Mouse (Mus musculus): Measurements from ENCODE around the gene Dmgdh. TPM values are rescaled to one million over a fixed set of nuclear protein-coding genes. Genes with fewer than 3 reads are reported as not detected.

The Dmgdh gene
- polyA plus RNA-seq, 1 experiment from 2014 or later = 0.36 TPM

DNA sequence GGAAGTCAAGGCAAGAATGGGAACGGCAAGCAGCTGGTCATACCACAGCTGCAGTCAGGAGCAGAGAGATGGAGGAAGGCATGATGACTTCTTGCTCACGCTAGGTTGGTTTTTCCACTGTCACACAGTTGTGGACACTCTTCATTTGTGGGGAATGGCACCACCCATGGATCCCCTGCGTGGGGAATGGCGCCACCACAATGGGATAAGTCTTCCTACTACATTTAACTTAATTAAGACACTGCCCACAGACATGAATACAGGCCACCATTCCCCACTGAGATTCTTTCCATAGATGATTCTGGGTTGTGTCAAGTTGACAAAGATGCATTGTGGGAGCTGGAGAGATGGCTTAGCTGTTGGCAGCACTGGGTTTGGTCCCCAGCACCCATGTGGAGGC, 38.1 kb downstream of the Dmgdh start:
- ATAC-seq (ENCODE audit: low FRiP score) = no peak
- Histone ChIP-seq H3K4me3 (no peak overlapping the region), H3K9ac (no peak overlapping the region), H3K4me2 (replicated peaks) (no peak overlapping the region), H3K27ac (no peak overlapping the region), H3K4me1 (no peaks in the 10 kb centered on the region), H3K9me3 (replicated peaks) (no peaks in the 10 kb centered on the region), H3K27me3 (no peaks in the 10 kb centered on the region), H3K36me3 (no peaks in the 10 kb centered on the region)
- WGBS = 92% methylated on average over 4 of the region's 4 CpGs

GRCm38 (mm10) chr13:93713826-93714225, 39.6 kb downstream of the Dmgdh start:
- 85% methylated on average over 3 of the region's 3 CpGs for WGBS
- Histone ChIP-seq H3K27me3 (no peaks in the 10 kb centered on the region), H3K36me3 (no peaks in the 10 kb centered on the region), H3K9ac (no peak overlapping the region), H3K9me3 (replicated peaks) (no peaks in the 10 kb centered on the region), H3K27ac (no peak overlapping the region), H3K4me1 (no peaks in the 10 kb centered on the region), H3K4me2 (replicated peaks) (no peak overlapping the region), H3K4me3 (no peak overlapping the region)
- ATAC-seq (ENCODE audit: low FRiP score) = no peak

- WGBS = 54% methylated on average over 7 of the region's 7 CpGs
- H3K27ac ChIP-seq = no peak overlapping the region
- no peak overlapping the region for H3K9ac ChIP-seq
- no peaks in the 10 kb centered on the region for H3K4me1 ChIP-seq
- no peak overlapping the region for H3K4me3 ChIP-seq
- H3K9me3 ChIP-seq (replicated peaks) = no peaks in the 10 kb centered on the region
- H3K4me2 ChIP-seq (replicated peaks) = no peak overlapping the region
- H3K36me3 ChIP-seq = no peaks in the 10 kb centered on the region
- H3K27me3 ChIP-seq = no peaks in the 10 kb centered on the region
- no peak for ATAC-seq (ENCODE audit: low FRiP score)
Measured at GRCm38 (mm10) chr13:93717113-93717512, 42.9 kb downstream of the Dmgdh start.

DNA sequence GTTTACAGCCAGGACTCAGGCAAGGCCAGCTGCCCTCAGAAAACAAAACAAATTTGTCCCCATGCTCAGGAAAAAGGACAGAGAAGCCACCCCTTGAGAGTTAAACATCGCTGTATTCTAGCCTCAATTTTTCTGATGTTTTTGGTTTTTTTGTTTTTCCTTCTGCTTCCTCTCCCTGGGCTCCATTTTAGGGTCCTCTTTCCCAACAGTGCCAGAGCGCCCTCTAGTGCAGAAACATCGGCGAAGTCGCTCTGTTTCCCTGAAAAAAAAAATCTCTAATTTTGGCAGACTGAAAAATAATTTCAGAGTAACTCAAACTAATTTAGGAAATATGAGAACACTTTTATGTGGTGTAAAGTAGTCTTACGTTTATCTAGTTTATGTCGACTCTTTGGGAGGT, 44.7 kb downstream of the Dmgdh start:
- ATAC-seq (ENCODE audit: low FRiP score) = no peak
- WGBS = 7% methylated on average over 7 of the region's 7 CpGs
- no peaks in the 10 kb centered on the region for H3K4me1 ChIP-seq
- no peaks in the 10 kb centered on the region for H3K36me3 ChIP-seq
- no peak overlapping the region for H3K9ac ChIP-seq
- H3K27ac ChIP-seq = no peak overlapping the region
- H3K27me3 ChIP-seq = no peaks in the 10 kb centered on the region
- no peak overlapping the region for H3K4me2 ChIP-seq (replicated peaks)
- H3K9me3 ChIP-seq (replicated peaks) = no peaks in the 10 kb centered on the region
- H3K4me3 ChIP-seq = no peak overlapping the region

GRCm38 (mm10) chr13:93721916-93722315, 47.7 kb downstream of the Dmgdh start:
- Histone ChIP-seq H3K36me3 (no peaks in the 10 kb centered on the region), H3K4me1 (no peaks in the 10 kb centered on the region), H3K4me3 (no peak overlapping the region), H3K9ac (no peak overlapping the region), H3K27me3 (no peaks in the 10 kb centered on the region), H3K9me3 (replicated peaks) (no peaks in the 10 kb centered on the region), H3K27ac (no peak overlapping the region), H3K4me2 (replicated peaks) (no peak overlapping the region)
- no peak for ATAC-seq (ENCODE audit: low FRiP score)
- WGBS = 91% methylated on average over 4 of the region's 4 CpGs

DNA sequence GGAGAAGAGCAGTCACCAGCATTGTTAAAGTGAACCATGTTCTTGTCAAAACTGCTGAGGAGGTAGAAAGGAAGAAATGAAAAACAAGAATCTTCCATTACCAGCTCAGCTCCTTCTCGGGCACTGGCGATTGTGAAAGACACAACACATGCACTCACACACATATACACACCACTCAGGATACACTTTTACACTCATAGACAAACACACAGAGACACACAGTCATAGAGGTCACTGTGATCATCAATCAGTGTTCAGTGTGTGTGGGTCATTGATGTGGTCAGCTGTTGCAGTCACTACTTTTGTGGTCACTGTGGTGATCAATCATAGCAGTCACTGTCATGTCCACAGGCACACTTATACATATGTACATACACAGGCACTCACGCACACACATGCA, 49.2 kb downstream of the Dmgdh start:
- Histone ChIP-seq H3K9ac (no peak overlapping the region), H3K27me3 (no peaks in the 10 kb centered on the region), H3K27ac (no peak overlapping the region), H3K36me3 (no peaks in the 10 kb centered on the region), H3K4me3 (no peak overlapping the region), H3K4me2 (replicated peaks) (no peak overlapping the region), H3K9me3 (replicated peaks) (no peaks in the 10 kb centered on the region), H3K4me1 (no peaks in the 10 kb centered on the region)
- 90% methylated on average over 3 of the region's 3 CpGs for WGBS
- no peak for ATAC-seq (ENCODE audit: low FRiP score)

DNA sequence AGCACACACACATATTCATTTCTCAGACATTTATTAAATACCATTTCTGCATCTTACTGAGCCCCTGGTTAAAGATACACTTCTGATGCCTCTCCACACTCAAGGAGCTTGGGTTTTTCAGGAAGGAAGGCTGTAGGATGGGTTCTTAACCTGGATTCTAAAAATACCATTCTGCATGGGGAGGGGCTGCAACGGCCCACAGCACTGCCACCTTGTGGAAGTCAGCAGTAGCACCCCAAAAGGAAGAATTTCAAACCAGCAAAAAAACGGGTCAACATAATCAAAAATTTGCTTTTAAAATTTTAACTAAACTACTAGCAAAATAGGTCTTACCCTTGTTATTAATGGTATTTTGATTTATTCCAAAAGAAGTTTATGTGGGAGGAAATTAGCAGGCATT, 50.0 kb downstream of the Dmgdh start:
- ATAC-seq (ENCODE audit: low FRiP score) = no peak
- no peak overlapping the region for H3K27ac ChIP-seq
- no peaks in the 10 kb centered on the region for H3K36me3 ChIP-seq
- no peak overlapping the region for H3K4me2 ChIP-seq (replicated peaks)
- no peaks in the 10 kb centered on the region for H3K4me1 ChIP-seq
- H3K27me3 ChIP-seq = no peaks in the 10 kb centered on the region
- 41% methylated on average over 2 of the region's 2 CpGs for WGBS
- no peak overlapping the region for H3K9ac ChIP-seq
- no peak overlapping the region for H3K4me3 ChIP-seq
- H3K9me3 ChIP-seq (replicated peaks) = no peaks in the 10 kb centered on the region

DNA sequence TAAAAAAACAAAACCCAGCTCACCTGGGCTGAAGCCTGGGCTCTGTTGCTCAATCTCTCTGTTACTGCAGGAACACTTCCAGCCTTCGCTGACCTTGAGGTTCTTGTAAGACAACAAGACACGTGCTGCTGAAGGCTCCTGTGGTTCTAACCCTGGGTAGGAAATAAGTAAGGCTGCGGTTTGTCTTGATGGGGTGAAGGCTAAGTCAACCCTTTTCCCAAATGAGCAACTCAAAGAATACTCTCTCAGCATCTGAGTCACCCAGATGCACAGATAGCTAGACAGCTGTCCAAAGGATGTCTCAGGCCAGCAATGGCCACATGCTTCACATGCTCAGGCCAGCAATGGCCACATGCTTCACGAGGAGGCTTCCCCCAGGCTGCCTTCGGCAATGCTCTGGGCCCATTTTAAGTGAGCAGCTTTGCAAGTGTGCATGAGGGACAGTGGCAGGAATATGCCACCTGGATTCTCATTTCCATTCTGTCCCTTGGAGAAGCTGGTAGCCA, 61.0 kb downstream of the Dmgdh start:
- Histone ChIP-seq H3K27me3 (no peaks in the 10 kb centered on the region), H3K4me1 (no peaks in the 10 kb centered on the region), H3K27ac (no peak overlapping the region), H3K4me2 (replicated peaks) (no peak overlapping the region), H3K36me3 (no peaks in the 10 kb centered on the region), H3K9ac (no peak overlapping the region), H3K9me3 (replicated peaks) (no peaks in the 10 kb centered on the region), H3K4me3 (no peak overlapping the region)
- ATAC-seq (ENCODE audit: low FRiP score) = no peak
- WGBS = 86% methylated on average over 5 of the region's 5 CpGs

- H3K9ac ChIP-seq = no peak overlapping the region
- H3K4me2 ChIP-seq (replicated peaks) = no peak overlapping the region
- no peaks in the 10 kb centered on the region for H3K9me3 ChIP-seq (replicated peaks)
- no peak overlapping the region for H3K27ac ChIP-seq
- ATAC-seq (ENCODE audit: low FRiP score) = peak; percentile 73; the same call in 1 of the 2 replicates
- no peaks in the 10 kb centered on the region for H3K4me1 ChIP-seq
- H3K36me3 ChIP-seq = no peaks in the 10 kb centered on the region
- H3K27me3 ChIP-seq = no peaks in the 10 kb centered on the region
- 37% methylated on average over 8 of the region's 8 CpGs for WGBS
- H3K4me3 ChIP-seq = no peak overlapping the region
Measured at GRCm38 (mm10) chr13:93744118-93744517, 69.9 kb downstream of the Dmgdh start.

DNA sequence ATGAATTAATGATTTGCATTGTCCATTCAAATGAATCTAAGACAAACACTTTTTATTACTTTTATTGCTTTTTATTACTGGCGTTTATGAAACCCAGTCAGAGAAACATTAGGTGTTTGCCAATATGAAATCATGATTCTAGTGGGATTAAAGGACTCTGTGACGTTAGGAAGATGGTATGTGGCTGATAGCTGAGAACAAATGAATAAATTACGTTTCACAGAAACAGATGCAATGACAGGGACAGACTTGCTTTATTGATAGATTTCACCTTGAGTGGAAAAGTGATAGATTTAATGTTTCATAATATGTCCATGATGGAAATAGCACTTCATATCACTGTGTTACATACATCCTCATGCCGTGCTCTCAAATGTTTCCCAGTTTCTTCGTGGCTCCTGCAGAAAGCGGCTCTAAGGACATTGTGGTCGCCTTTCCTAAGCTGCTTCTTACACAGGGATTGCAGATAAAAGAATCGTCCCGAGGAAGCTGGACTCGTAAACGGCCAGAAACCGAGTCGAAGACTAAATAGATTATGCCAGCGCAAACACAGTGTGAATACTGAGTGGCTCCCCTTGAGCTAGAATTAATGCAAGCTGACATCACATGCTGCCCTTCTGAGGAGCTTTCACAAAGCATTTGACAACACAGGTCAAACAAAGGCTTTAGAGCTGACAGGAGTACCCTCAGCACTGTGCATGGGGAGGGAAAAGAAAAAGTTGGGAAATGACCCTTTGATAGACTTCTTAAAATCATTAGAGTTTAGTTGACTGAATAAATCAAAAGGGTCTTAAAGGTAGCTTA, 78.6 kb downstream of the Dmgdh start:
- peak overlapping the region; percentile 13; the same call in 1 of the 2 replicates for H3K9ac ChIP-seq
- H3K4me3 ChIP-seq = no peak overlapping the region
- H3K27ac ChIP-seq = peak overlapping the region; percentile 72

GRCm38 (mm10) chr13:93755084-93755483, 80.9 kb downstream of the Dmgdh start:
- Histone ChIP-seq H3K4me3 (no peak overlapping the region), H3K9me3 (replicated peaks) (no peaks in the 10 kb centered on the region), H3K27ac (no peak overlapping the region), H3K27me3 (no peaks in the 10 kb centered on the region), H3K9ac (no peak overlapping the region), H3K4me1 (peaks cover 10% of the 10 kb centered on the region; the same call in 1 of the 2 replicates), H3K4me2 (replicated peaks) (no peak overlapping the region), H3K36me3 (no peaks in the 10 kb centered on the region)
- no peak for ATAC-seq (ENCODE audit: low FRiP score)
- 89% methylated on average over 4 of the region's 4 CpGs for WGBS

More for the DNA sequence above, 78.6 kb downstream of the Dmgdh start:
- peak; percentile 88 for ATAC-seq (ENCODE audit: low FRiP score)
- no peaks in the 10 kb centered on the region for H3K9me3 ChIP-seq (replicated peaks)
- H3K36me3 ChIP-seq = no peaks in the 10 kb centered on the region
- peak overlapping the region; percentile 31 for H3K4me2 ChIP-seq (replicated peaks)
- H3K27me3 ChIP-seq = no peaks in the 10 kb centered on the region
- WGBS = 42% methylated on average over 14 of the region's 14 CpGs
- peaks cover 8% of the 10 kb centered on the region; the same call in 1 of the 2 replicates for H3K4me1 ChIP-seq

DNA sequence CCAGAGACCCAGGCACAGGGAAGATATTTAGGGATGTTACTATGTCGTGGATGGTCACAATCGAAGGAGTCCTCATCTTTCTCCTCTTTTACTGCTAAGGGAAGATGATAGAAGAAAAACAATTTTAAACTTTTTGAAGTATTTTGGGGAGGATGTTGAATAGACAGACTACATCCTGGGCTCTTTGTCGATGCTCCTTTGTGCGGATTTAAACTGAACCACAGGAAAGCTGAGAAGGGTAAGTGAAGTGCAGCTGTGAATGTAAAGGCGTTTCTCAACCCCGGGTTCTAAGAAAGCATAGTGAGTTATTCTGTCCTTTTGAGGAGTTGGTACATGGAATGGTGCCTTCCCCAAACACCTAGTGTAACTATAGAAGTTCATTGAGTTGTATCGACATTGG, 82.4 kb downstream of the Dmgdh start:
- ATAC-seq (ENCODE audit: low FRiP score) = no peak
- Histone ChIP-seq H3K36me3 (no peaks in the 10 kb centered on the region), H3K4me2 (replicated peaks) (no peak overlapping the region), H3K27me3 (no peaks in the 10 kb centered on the region), H3K9ac (no peak overlapping the region), H3K4me1 (peaks cover 10% of the 10 kb centered on the region; the same call in 1 of the 2 replicates), H3K4me3 (no peak overlapping the region), H3K9me3 (replicated peaks) (no peaks in the 10 kb centered on the region), H3K27ac (no peak overlapping the region)
- WGBS = 88% methylated on average over 7 of the region's 7 CpGs

DNA sequence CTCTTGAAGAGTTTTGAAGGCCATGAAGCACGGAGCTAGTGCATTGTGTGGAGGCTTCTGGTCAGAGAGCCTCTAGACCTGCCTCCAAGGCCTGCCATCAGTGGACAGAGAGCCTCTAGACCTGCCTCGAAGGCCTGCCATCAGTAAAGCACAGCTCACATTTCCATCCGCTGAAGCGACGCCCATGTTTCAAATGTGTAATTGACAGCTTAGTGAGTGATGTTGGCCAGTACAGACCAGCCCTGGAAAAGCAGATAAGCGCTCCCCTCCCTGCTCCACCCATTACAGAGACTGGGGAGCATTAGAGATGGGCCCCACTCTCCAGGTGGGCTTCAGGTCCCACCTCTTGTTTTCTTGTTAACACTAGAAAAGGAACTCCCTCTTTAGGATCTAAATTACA, 83.3 kb downstream of the Dmgdh start:
- no peaks in the 10 kb centered on the region for H3K27me3 ChIP-seq
- WGBS = 85% methylated on average over 6 of the region's 6 CpGs
- no peak overlapping the region for H3K27ac ChIP-seq
- no peak overlapping the region for H3K4me2 ChIP-seq (replicated peaks)
- H3K9ac ChIP-seq = no peak overlapping the region
- no peaks in the 10 kb centered on the region for H3K36me3 ChIP-seq
- no peak for ATAC-seq (ENCODE audit: low FRiP score)
- no peaks in the 10 kb centered on the region for H3K9me3 ChIP-seq (replicated peaks)
- peaks cover 7% of the 10 kb centered on the region; the same call in 1 of the 2 replicates for H3K4me1 ChIP-seq
- H3K4me3 ChIP-seq = no peak overlapping the region

Data from hindbrain, embryonic 12.5 days (tissue).